Mouse (Mus musculus): ENCODE results near the gene Cadm4.

- TF ChIP-seq CTCF (IDR thresholded peaks at IDR 0.05), result no peak
- no peak for TF ChIP-seq POLR2A (IDR thresholded peaks at IDR 0.05; ENCODE audit: insufficient read depth, low read depth, low read length)
- no peak for TF ChIP-seq EP300 (IDR thresholded peaks at IDR 0.05; ENCODE audit: insufficient read depth, low read depth, low read length)
These were observed 5.5 kb upstream of the Cadm4 start for GRCm38 (mm10) chr7:24476338-24476737.

All from heart, adult 2 months (tissue).